Mouse (Mus musculus) midbrain, postnatal 0 days (tissue): Measurements from ENCODE around the gene Asb18. TPM values are rescaled to one million over a fixed set of nuclear protein-coding genes. Genes with fewer than 3 reads are reported as not detected.

ENCODE experiments used
- ATAC-seq: fragments of 200-750 bp; cut with Nextera tagmentation; 2 replicates; pipeline ENCODE4 v1.8.0; 2017; ENCODE audit warnings: moderate number of reproducible peaks, mild to moderate bottlenecking, moderate TSS enrichment, moderate library complexity; ENCODE audit not compliant: low FRiP score
- DNase-seq: peaks from one replicate; pipeline ENCODE4 v3.0.0-alpha.2; 2015; ENCODE audit warnings: low spot score
- H3K27ac ChIP-seq: fragments of 300-500 bp; sonication (generic); 2 replicates; pipeline ENCODE4 v1.5.1; 2014; ENCODE audit warnings: low read depth, mild to moderate bottlenecking, low read length, mixed read lengths
- H3K27me3 ChIP-seq: fragments of 300-500 bp; sonication (generic); 2 replicates; pipeline ENCODE4 v1.6.1; 2014; ENCODE audit warnings: low read length, control low read depth, mixed read lengths; ENCODE audit not compliant: insufficient read depth
- H3K36me3 ChIP-seq: fragments of 300-500 bp; sonication (generic); 2 replicates; pipeline ENCODE4 v1.6.1; 2014; ENCODE audit warnings: low read length, control low read depth, mixed read lengths; ENCODE audit not compliant: insufficient read depth
- H3K4me1 ChIP-seq: fragments of 300-500 bp; sonication (generic); 2 replicates; pipeline ENCODE4 v1.6.1; 2014; ENCODE audit warnings: mild to moderate bottlenecking, control low read depth, antibody characterized with exemption, low read length, mixed read lengths; ENCODE audit not compliant: insufficient read depth
- H3K4me2 ChIP-seq: fragments of 300-500 bp; sonication (generic); 2 replicates; pipeline ENCODE4 v1.6.1; 2014; ENCODE audit warnings: low read depth, mild to moderate bottlenecking, low read length, mixed read lengths; ENCODE audit not compliant: poor library complexity, severe bottlenecking
- H3K4me3 ChIP-seq: fragments of 300-500 bp; sonication (generic); 2 replicates; pipeline ENCODE4 v1.5.1; 2014; ENCODE audit warnings: low read depth, mild to moderate bottlenecking, low read length, moderate library complexity
- H3K9ac ChIP-seq: fragments of 300-500 bp; sonication (generic); replicated peaks from 2 replicates; pipeline ENCODE4 v1.6.1; 2014; ENCODE audit warnings: mild to moderate bottlenecking, low read length, moderate library complexity, mixed read lengths; ENCODE audit not compliant: poor library complexity, severe bottlenecking
- H3K9me3 ChIP-seq: fragments of 300-500 bp; sonication (generic); 2 replicates; pipeline ENCODE4 v1.6.1; 2016; ENCODE audit warnings: low read length, control low read depth
- CTCF ChIP-seq: IDR thresholded peaks from 2 replicates; pipeline ENCODE4 v1.5.1; 2016; ENCODE audit warnings: antibody characterized with exemption, mild to moderate bottlenecking
- WGBS: fragments of 180-500 bp; shearing (Covaris S2); extraction: QIAGEN DNeasy Blood & Tissue Kit; methylation state at CpG from one replicate; pipeline ENCODE4 v1.1.7; 2014; 5-methylcytosine and 5-hydroxymethylcytosine counted together
- polyA plus RNA-seq: library from polyadenylated mRNA; unstranded; fragments of >200 nt; fragmentation: Nextera tagmentation; extraction: Ambion mirVana; gene quantifications from 2 replicates; pipeline ENCODE4 v1.2.1, GENCODE M21; 2015
- total RNA-seq: library from RNA; depleted of rRNA; stranded (reverse); fragments of >200 nt; gene quantifications from 2 replicates; pipeline ENCODE4 v1.2.3, GENCODE M21; 2014

The Asb18 gene
- total and polyA plus RNA-seq, 2 experiments from 2014 or later, result 0.39 to 1.6 TPM

GRCm38 (mm10) chr1:89963296-89963695, 51.2 kb downstream of the Asb18 start:
- TF ChIP-seq CTCF, result no peak
- Histone ChIP-seq H3K9me3 (no peaks in the 10 kb centered on the region), H3K4me1 (0 out of 2 replicates have a peak, but pooled peaks cover 5% of the 10 kb centered on the region), H3K4me3 (no peak overlapping the region), H3K27ac (no peak overlapping the region), H3K27me3 (peaks cover 6% of the 10 kb centered on the region; the same call in 1 of the 2 replicates), H3K4me2 (no peak overlapping the region), H3K9ac (no peak overlapping the region), H3K36me3 (no peaks in the 10 kb centered on the region)
- WGBS, result 100% methylated on average over 2 of the region's 2 CpGs
- DNase-seq, result no peak
- no peak for ATAC-seq

- WGBS, result 10% methylated on average over 13 of the region's 13 CpGs
- TF ChIP-seq CTCF, result no peak
- no peak overlapping the region for H3K27ac ChIP-seq
- 0 out of 2 replicates have a peak overlapping the region, but pooled peaks have one; percentile 13 for H3K9ac ChIP-seq
- H3K27me3 ChIP-seq, result peaks cover 6% of the 10 kb centered on the region; the same call in 1 of the 2 replicates
- H3K4me1 ChIP-seq, result 0 out of 2 replicates have a peak, but pooled peaks cover 5% of the 10 kb centered on the region
- H3K36me3 ChIP-seq, result no peaks in the 10 kb centered on the region
- H3K9me3 ChIP-seq, result no peaks in the 10 kb centered on the region
- H3K4me3 ChIP-seq, result no peak overlapping the region
- ATAC-seq (no peak; the same call in 1 of the 2 replicates), DNase-seq (peak; percentile 32)
- H3K4me2 ChIP-seq, result peak overlapping the region; percentile 6; the same call in 1 of the 2 replicates
These were observed 52.4 kb downstream of the Asb18 start for GRCm38 (mm10) chr1:89962092-89962491.

GRCm38 (mm10) chr1:89959393-89959792, 55.1 kb downstream of the Asb18 start:
- Histone ChIP-seq H3K36me3 (no peaks in the 10 kb centered on the region), H3K9ac (no peak overlapping the region), H3K9me3 (no peaks in the 10 kb centered on the region), H3K4me2 (no peak overlapping the region), H3K27ac (no peak overlapping the region), H3K4me3 (no peak overlapping the region), H3K27me3 (peaks cover 6% of the 10 kb centered on the region; the same call in 1 of the 2 replicates), H3K4me1 (0 out of 2 replicates have a peak, but pooled peaks cover 5% of the 10 kb centered on the region)
- 83% methylated on average over 4 of the region's 4 CpGs for WGBS
- no peak for TF ChIP-seq CTCF
- DNase-seq, result no peak
- ATAC-seq, result no peak

- ATAC-seq (0 out of 2 replicates have a peak, but pooled peaks have one; percentile 48), DNase-seq (peak; percentile 78)
- TF ChIP-seq CTCF, result peak; percentile 89
- Histone ChIP-seq H3K4me2 (no peak overlapping the region), H3K27me3 (peaks cover 50% of the 10 kb centered on the region), H3K9ac (no peak overlapping the region), H3K4me3 (no peak overlapping the region), H3K9me3 (no peaks in the 10 kb centered on the region), H3K36me3 (no peaks in the 10 kb centered on the region), H3K4me1 (no peaks in the 10 kb centered on the region), H3K27ac (no peak overlapping the region)
- 1% methylated on average over 16 of the region's 16 CpGs for WGBS
These were observed 71.3 kb downstream of the Asb18 start for GRCm38 (mm10) chr1:89943202-89943601.

GRCm38 (mm10) chr1:89942395-89942976, 72.0 kb downstream of the Asb18 start:
- H3K4me2 ChIP-seq, result 0 out of 2 replicates have a peak overlapping the region, but pooled peaks have one; percentile 37
- 4% methylated on average over 15 of the region's 15 CpGs for WGBS
- H3K27ac ChIP-seq, result no peak overlapping the region
- no peaks in the 10 kb centered on the region for H3K36me3 ChIP-seq
- no peak overlapping the region for H3K9ac ChIP-seq
- peak overlapping the region; percentile 15; the same call in 1 of the 2 replicates for H3K4me3 ChIP-seq
- no peaks in the 10 kb centered on the region for H3K9me3 ChIP-seq
- DNase-seq (no peak), ATAC-seq (no peak)
- no peak for TF ChIP-seq CTCF
- H3K4me1 ChIP-seq, result no peaks in the 10 kb centered on the region
- H3K27me3 ChIP-seq, result peaks cover 55% of the 10 kb centered on the region

- no peaks in the 10 kb centered on the region for H3K9me3 ChIP-seq
- 2% methylated on average over 40 of the region's 40 CpGs for WGBS
- no peaks in the 10 kb centered on the region for H3K36me3 ChIP-seq
- H3K27ac ChIP-seq, result no peak overlapping the region
- ATAC-seq (no peak), DNase-seq (no peak)
- peak overlapping the region; percentile 37 for H3K4me2 ChIP-seq
- no peaks in the 10 kb centered on the region for H3K4me1 ChIP-seq
- H3K9ac ChIP-seq, result 0 out of 2 replicates have a peak overlapping the region, but pooled peaks have one; percentile 33
- TF ChIP-seq CTCF, result no peak
- H3K27me3 ChIP-seq, result peaks cover 59% of the 10 kb centered on the region
- peak overlapping the region; percentile 15; the same call in 1 of the 2 replicates for H3K4me3 ChIP-seq
These were observed 72.6 kb downstream of the Asb18 start for GRCm38 (mm10) chr1:89941701-89942381.
